28 mouse cellular contexts compared by ENCODE assay signal in genomic region chr4:144254768-144255167, GRCm38 (mm10). TPM values are rescaled to one million over a fixed set of nuclear protein-coding genes. Genes with fewer than 3 reads are reported as not detected.
DNase-seq lines count a peak whose midpoint lies in the region; ATAC-seq and TF ChIP-seq lines count a peak whose summit lies in the region.
"Not testable (repeated sequence)": the region's sequence is repeated elsewhere in the genome, so short reads cannot be mapped to it uniquely, and the experiment has no call there.
"Had no signal": no experiment of that assay in that cellular context is flagged by ENCODE, and none has a peak within 500 bp of the region (broad histone marks: within the 10 kb centered on the region; RNA-seq: fewer than 3 reads in every experiment).

No protein-coding gene starts in this region.

- ATAC-seq in common myeloid progenitor, adult 5-6 weeks (replicated peaks; ENCODE audit: low read depth, poor library complexity, severe bottlenecking) = 0 out of 2 replicates have a peak, but pooled peaks have one; percentile 56
- not testable (repeated sequence) for ATAC-seq in kidney, postnatal 0 days (replicated peaks; ENCODE audit: low FRiP score, low read depth)

- not testable (repeated sequence) for H3K9me3 ChIP-seq in kidney, postnatal 0 days (replicated peaks; ENCODE audit: low read length)

- DNase-seq in 3T3-L1 (ENCODE audit: low read depth, low spot score) (peak; percentile 3), ES-CJ7 (ENCODE audit: low read depth, low spot score) (peak; percentile 54), R1 (ENCODE audit: low read depth, low spot score) (peak; percentile 66)
- DNase-seq in kidney, postnatal 0 days (ENCODE audit: low spot score) = peak; percentile 1
- peak; percentile 1 for DNase-seq in mesoderm, embryonic 11.5 days (ENCODE audit: low read depth, low spot score)

- not testable (repeated sequence) for H3K9ac ChIP-seq in kidney, postnatal 0 days (ENCODE audit: low read depth, low read length)

- TF ChIP-seq CTCF in kidney, postnatal 0 days (IDR thresholded peaks at IDR 0.05; ENCODE audit: low read depth) = peak; percentile 32; the same call in 1 of the 2 replicates

- H3K27me3 ChIP-seq in kidney, postnatal 0 days (ENCODE audit: insufficient read depth, low read length) = not testable (repeated sequence)

- H3K36me3 ChIP-seq in kidney, postnatal 0 days (ENCODE audit: insufficient read depth, low read length) = not testable (repeated sequence)

- H3K27ac ChIP-seq in kidney, postnatal 0 days = not testable (repeated sequence)

- H3K4me3 ChIP-seq in kidney, postnatal 0 days (replicated peaks; ENCODE audit: low read depth, low read length) = not testable (repeated sequence)

- not testable (repeated sequence) for H3K4me2 ChIP-seq in kidney, postnatal 0 days (ENCODE audit: low read length)

- not testable (repeated sequence) for H3K4me1 ChIP-seq in kidney, postnatal 0 days (replicated peaks; ENCODE audit: insufficient read depth, low read length)

RNA-seq across cellular contexts. Expression of gene Pramel5, which starts 25.5 kb away (rescaled TPM):
- not detected in 2 replicates for total RNA-seq in common myeloid progenitor, adult 5-6 weeks (2017)
- polyA plus RNA-seq in kidney, postnatal 0 days (2015; fragmentation: Nextera tagmentation; extraction: Ambion mirVana) = not detected in 2 replicates
- total RNA-seq: adrenal gland, adult 2 months; adrenal gland, postnatal 14 days; adrenal gland, postnatal 4 days; gastrocnemius, adult 18-20 months; gastrocnemius, postnatal 10 days; gastrocnemius, postnatal 36 days; heart, adult 8-10 months; heart, postnatal 25 days; hematopoietic stem cell, adult 5-6 weeks; MEL had no signal
- polyA plus RNA-seq: adrenal gland, adult 2 months; brain, embryonic 14.5 days; embryonic facial prominence, embryonic 11.5 days; embryonic facial prominence, embryonic 14.5 days; forebrain, embryonic 10.5 days; forebrain, embryonic 13.5 days; forebrain, embryonic 16.5 days; heart, embryonic 11.5 days; heart, embryonic 14.5 days; heart, postnatal 0 days; hindbrain, embryonic 12.5 days; hindbrain, embryonic 15.5 days; intestine, embryonic 14.5 days had no signal

RNA-seq across cellular contexts. Expression of gene C87977, which starts 41.6 kb away (rescaled TPM):
- not detected in 2 replicates for total RNA-seq in common myeloid progenitor, adult 5-6 weeks (2017)
- not detected in 2 replicates for polyA plus RNA-seq in kidney, postnatal 0 days (2015; fragmentation: Nextera tagmentation; extraction: Ambion mirVana)
- total RNA-seq: adrenal gland, adult 2 months; adrenal gland, postnatal 14 days; adrenal gland, postnatal 4 days; gastrocnemius, adult 18-20 months; gastrocnemius, postnatal 10 days; gastrocnemius, postnatal 36 days; heart, adult 8-10 months; heart, postnatal 25 days; hematopoietic stem cell, adult 5-6 weeks; MEL had no signal
- polyA plus RNA-seq: adrenal gland, adult 2 months; brain, embryonic 14.5 days; embryonic facial prominence, embryonic 11.5 days; embryonic facial prominence, embryonic 14.5 days; forebrain, embryonic 10.5 days; forebrain, embryonic 13.5 days; forebrain, embryonic 16.5 days; heart, embryonic 11.5 days; heart, embryonic 14.5 days; heart, postnatal 0 days; hindbrain, embryonic 12.5 days; hindbrain, embryonic 15.5 days; intestine, embryonic 14.5 days had no signal

Comparison
In these comparisons a context has a peak if more than half of its experiments do, and no peak if none do; other contexts are left out.
1. DNase-seq: peak in every context shown above with its lines; median percentile 66 in R1; 54 in ES-CJ7; 3 in 3T3-L1; 1 in kidney, postnatal 0 days; 1 in mesoderm, embryonic 11.5 days.